Mouse (Mus musculus): ENCODE measurements around the gene Lbhd2. TPM values are rescaled to one million over a fixed set of nuclear protein-coding genes. Genes with fewer than 3 reads are reported as not detected.
A peak's percentile ranks its signal among the peaks of the same experiment; 100 is the strongest.

The Lbhd2 gene
- polyA plus RNA-seq, 1 experiment from 2014 or later: 1.4 TPM

DNA sequence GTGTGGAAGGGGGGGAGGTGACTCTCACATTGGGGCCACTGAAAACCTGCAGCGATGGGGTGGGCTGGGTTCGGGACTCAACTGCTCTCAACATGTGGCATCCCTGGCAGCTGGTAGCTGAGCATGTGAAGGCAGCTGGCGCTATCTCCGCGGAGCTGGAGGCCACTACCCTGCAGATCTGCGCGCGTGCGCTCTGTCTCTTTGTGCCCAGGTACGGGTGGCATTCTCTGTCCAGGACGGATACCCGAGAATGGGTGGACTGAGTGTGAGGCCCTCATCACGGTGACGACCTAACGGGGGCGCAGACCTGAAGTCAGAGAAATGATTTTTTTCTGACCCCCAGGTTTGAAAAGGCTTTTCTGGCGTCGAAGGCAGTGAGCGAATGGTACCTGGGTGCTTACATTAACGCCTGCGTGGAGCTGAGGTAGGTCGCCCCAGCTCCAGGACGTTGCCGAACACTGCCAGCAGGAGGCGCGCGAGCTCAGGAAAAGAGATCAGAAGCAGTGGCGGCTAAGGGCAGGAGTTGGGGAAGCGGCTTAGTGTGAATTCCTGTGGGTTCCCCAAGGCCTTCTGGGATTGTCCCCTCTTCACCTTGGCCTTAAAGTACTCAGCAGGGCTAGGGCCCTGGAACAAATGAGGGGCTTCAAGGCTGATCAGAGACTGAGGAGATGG, 19.3 kb downstream of the Lbhd2 start:
- Histone ChIP-seq H3K9me3 (replicated peaks; ENCODE audit: control insufficient read depth, low read length) (no peaks in the 10 kb centered on the region), H3K36me3 (ENCODE audit: control insufficient read depth, insufficient read depth) (no peaks in the 10 kb centered on the region), H3K4me3 (ENCODE audit: low read length) (no peak overlapping the region), H3K27me3 (ENCODE audit: control insufficient read depth, insufficient read depth, low read length) (peaks cover 63% of the 10 kb centered on the region), H3K4me2 (ENCODE audit: low read depth, low read length) (no peak overlapping the region), H3K9ac (ENCODE audit: low read length) (peak overlapping the region; percentile 28; the same call in 1 of the 2 replicates), H3K27ac (ENCODE audit: low read length) (no peak overlapping the region), H3K4me1 (ENCODE audit: control insufficient read depth, insufficient read depth, low read length) (peaks cover 43% of the 10 kb centered on the region)
- whole genome bisulfite sequencing: 17% methylated on average over 29 of the region's 29 CpGs
- ATAC-seq (replicated peaks; ENCODE audit: extremely low read depth, insufficient read depth, low FRiP score): peak; percentile 42

- 53% methylated on average over 12 of the region's 12 CpGs for WGBS
- no peaks in the 10 kb centered on the region for H3K9me3 ChIP-seq (replicated peaks; ENCODE audit: control insufficient read depth, low read length)
Measured at GRCm38 (mm10) chr12:111427438-111428113, 21.0 kb downstream of the Lbhd2 start.

DNA sequence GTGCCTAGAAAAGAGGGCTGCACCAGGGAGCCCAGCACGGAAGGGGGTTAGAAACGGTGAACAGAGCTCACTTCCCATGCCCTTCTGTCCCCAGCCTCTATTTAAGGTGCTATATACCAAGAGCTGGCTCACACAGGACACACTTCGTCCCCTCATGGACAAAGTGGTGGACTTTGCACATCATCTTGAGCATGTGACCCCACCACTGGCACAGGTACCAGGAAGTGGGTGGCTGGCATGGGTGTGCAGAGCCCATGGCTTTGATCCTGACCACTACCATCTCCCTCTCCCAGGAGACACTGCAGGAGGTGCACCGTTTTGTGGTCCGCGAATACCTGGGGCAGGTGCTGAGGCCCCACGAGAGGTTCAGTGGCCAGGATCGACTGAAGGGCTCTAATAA, 21.8 kb downstream of the Lbhd2 start:
- Histone ChIP-seq H3K27ac (ENCODE audit: low read length) (peak overlapping the region; percentile 44), H3K9me3 (replicated peaks; ENCODE audit: control insufficient read depth, low read length) (no peaks in the 10 kb centered on the region), H3K4me1 (ENCODE audit: control insufficient read depth, insufficient read depth, low read length) (peaks cover 47% of the 10 kb centered on the region), H3K36me3 (ENCODE audit: control insufficient read depth, insufficient read depth) (no peaks in the 10 kb centered on the region), H3K27me3 (ENCODE audit: control insufficient read depth, insufficient read depth, low read length) (peaks cover 58% of the 10 kb centered on the region), H3K4me3 (ENCODE audit: low read length) (peak overlapping the region; percentile 55), H3K9ac (ENCODE audit: low read length) (peak overlapping the region; percentile 73; the same call in 1 of the 2 replicates), H3K4me2 (ENCODE audit: low read depth, low read length) (peak overlapping the region; percentile 91)
- WGBS: 37% methylated on average over 8 of the region's 8 CpGs
- no peak for ATAC-seq (replicated peaks; ENCODE audit: extremely low read depth, insufficient read depth, low FRiP score)

More at GRCm38 (mm10) chr12:111427438-111428113, 21.0 kb downstream of the Lbhd2 start:
- Histone ChIP-seq H3K27me3 (ENCODE audit: control insufficient read depth, insufficient read depth, low read length) (peaks cover 65% of the 10 kb centered on the region), H3K4me2 (ENCODE audit: low read depth, low read length) (no peak overlapping the region), H3K36me3 (ENCODE audit: control insufficient read depth, insufficient read depth) (no peaks in the 10 kb centered on the region), H3K4me1 (ENCODE audit: control insufficient read depth, insufficient read depth, low read length) (peaks cover 46% of the 10 kb centered on the region), H3K4me3 (ENCODE audit: low read length) (no peak overlapping the region), H3K9ac (ENCODE audit: low read length) (no peak overlapping the region), H3K27ac (ENCODE audit: low read length) (no peak overlapping the region)
- no peak for ATAC-seq (replicated peaks; ENCODE audit: extremely low read depth, insufficient read depth, low FRiP score)

DNA sequence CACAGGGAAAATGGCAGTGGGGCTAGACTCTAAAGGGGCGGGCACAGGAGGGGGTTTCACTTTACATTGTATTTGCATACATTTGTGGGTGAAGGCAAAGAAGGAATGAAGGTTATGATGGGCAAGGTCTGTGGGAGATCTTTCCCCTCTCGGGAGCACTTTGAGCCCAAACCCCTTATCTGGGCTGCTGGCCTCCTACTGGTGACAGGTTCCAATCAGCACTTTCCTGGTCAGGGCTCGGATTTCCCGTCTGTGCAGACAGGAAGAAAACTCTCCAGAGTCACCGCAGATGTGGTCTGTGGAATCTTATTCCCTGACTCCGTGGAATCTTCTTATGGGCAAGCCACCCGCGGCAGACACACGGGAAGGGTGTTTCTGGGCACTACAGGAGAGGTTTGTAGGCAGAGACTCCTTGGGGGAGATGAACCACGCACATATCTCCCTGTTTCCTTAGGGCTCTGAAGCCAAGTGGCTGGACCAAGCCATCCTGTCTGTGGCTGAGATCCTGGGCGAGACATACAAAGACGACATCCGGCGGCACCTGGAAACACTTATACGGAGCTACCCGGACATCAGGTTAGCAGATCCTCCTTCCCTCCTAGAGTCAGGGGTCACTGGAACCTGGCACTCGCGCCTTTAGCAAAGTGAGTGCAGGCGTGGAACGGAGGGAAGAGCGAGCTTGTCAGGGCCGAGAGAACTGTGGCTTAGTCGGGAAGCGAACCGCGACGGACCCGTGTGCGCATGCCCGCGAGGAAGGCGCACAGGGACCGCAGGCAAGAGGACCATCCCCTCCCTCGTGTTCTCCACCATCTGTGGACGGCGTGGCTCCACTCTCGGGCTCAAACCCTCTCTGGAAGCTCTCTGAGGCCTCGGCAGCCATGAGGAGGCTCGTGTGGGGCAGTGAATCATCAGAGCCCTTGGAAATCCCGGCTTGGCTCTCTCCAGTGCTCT, 22.6 kb downstream of the Lbhd2 start:
- no peak for ATAC-seq (replicated peaks; ENCODE audit: extremely low read depth, insufficient read depth, low FRiP score)
- H3K9me3 ChIP-seq (replicated peaks; ENCODE audit: control insufficient read depth, low read length): no peaks in the 10 kb centered on the region
- peaks cover 43% of the 10 kb centered on the region for H3K4me1 ChIP-seq (ENCODE audit: control insufficient read depth, insufficient read depth, low read length)
- H3K36me3 ChIP-seq (ENCODE audit: control insufficient read depth, insufficient read depth): no peaks in the 10 kb centered on the region
- peak overlapping the region; percentile 55 for H3K4me3 ChIP-seq (ENCODE audit: low read length)
- peak overlapping the region; percentile 70 for H3K27ac ChIP-seq (ENCODE audit: low read length)
- under 1% methylated on average over 40 of the region's 40 CpGs for WGBS
- peaks cover 49% of the 10 kb centered on the region for H3K27me3 ChIP-seq (ENCODE audit: control insufficient read depth, insufficient read depth, low read length)
- H3K9ac ChIP-seq (ENCODE audit: low read length): peak overlapping the region; percentile 73
- H3K4me2 ChIP-seq (ENCODE audit: low read depth, low read length): peak overlapping the region; percentile 91

- peak overlapping the region; percentile 73 for H3K9ac ChIP-seq (ENCODE audit: low read length)
- peaks cover 47% of the 10 kb centered on the region for H3K4me1 ChIP-seq (ENCODE audit: control insufficient read depth, insufficient read depth, low read length)
- no peaks in the 10 kb centered on the region for H3K9me3 ChIP-seq (replicated peaks; ENCODE audit: control insufficient read depth, low read length)
- peaks cover 40% of the 10 kb centered on the region for H3K27me3 ChIP-seq (ENCODE audit: control insufficient read depth, insufficient read depth, low read length)
- 13% methylated on average over 27 of the region's 27 CpGs for WGBS
- H3K36me3 ChIP-seq (ENCODE audit: control insufficient read depth, insufficient read depth): no peaks in the 10 kb centered on the region
- ATAC-seq (replicated peaks; ENCODE audit: extremely low read depth, insufficient read depth, low FRiP score): no peak; the same call in 1 of the 2 replicates
- peak overlapping the region; percentile 70 for H3K27ac ChIP-seq (ENCODE audit: low read length)
- peak overlapping the region; percentile 55 for H3K4me3 ChIP-seq (ENCODE audit: low read length)
- peak overlapping the region; percentile 91 for H3K4me2 ChIP-seq (ENCODE audit: low read depth, low read length)
Measured at GRCm38 (mm10) chr12:111430049-111430867, 23.6 kb downstream of the Lbhd2 start.

GRCm38 (mm10) chr12:111430868-111431817, 24.5 kb downstream of the Lbhd2 start:
- H3K36me3 ChIP-seq (ENCODE audit: control insufficient read depth, insufficient read depth): no peaks in the 10 kb centered on the region
- H3K27me3 ChIP-seq (ENCODE audit: control insufficient read depth, insufficient read depth, low read length): peaks cover 38% of the 10 kb centered on the region
- H3K4me3 ChIP-seq (ENCODE audit: low read length): no peak overlapping the region
- peak overlapping the region; percentile 38 for H3K27ac ChIP-seq (ENCODE audit: low read length)
- peak overlapping the region; percentile 91; the same call in 1 of the 2 replicates for H3K4me2 ChIP-seq (ENCODE audit: low read depth, low read length)
- ATAC-seq (replicated peaks; ENCODE audit: extremely low read depth, insufficient read depth, low FRiP score): no peak
- H3K9ac ChIP-seq (ENCODE audit: low read length): peak overlapping the region; percentile 9; the same call in 1 of the 2 replicates
- H3K9me3 ChIP-seq (replicated peaks; ENCODE audit: control insufficient read depth, low read length): no peaks in the 10 kb centered on the region
- 41% methylated on average over 14 of the region's 14 CpGs for WGBS
- peaks cover 42% of the 10 kb centered on the region for H3K4me1 ChIP-seq (ENCODE audit: control insufficient read depth, insufficient read depth, low read length)

- peaks cover 45% of the 10 kb centered on the region for H3K4me1 ChIP-seq (ENCODE audit: control insufficient read depth, insufficient read depth, low read length)
- no peak overlapping the region for H3K4me3 ChIP-seq (ENCODE audit: low read length)
- no peak overlapping the region for H3K9ac ChIP-seq (ENCODE audit: low read length)
- H3K27ac ChIP-seq (ENCODE audit: low read length): peak overlapping the region; percentile 74
- H3K27me3 ChIP-seq (ENCODE audit: control insufficient read depth, insufficient read depth, low read length): peaks cover 41% of the 10 kb centered on the region
- H3K36me3 ChIP-seq (ENCODE audit: control insufficient read depth, insufficient read depth): no peaks in the 10 kb centered on the region
- 35% methylated on average over 4 of the region's 4 CpGs for WGBS
- no peak for ATAC-seq (replicated peaks; ENCODE audit: extremely low read depth, insufficient read depth, low FRiP score)
- no peak overlapping the region for H3K4me2 ChIP-seq (ENCODE audit: low read depth, low read length)
- H3K9me3 ChIP-seq (replicated peaks; ENCODE audit: control insufficient read depth, low read length): no peaks in the 10 kb centered on the region
Measured at GRCm38 (mm10) chr12:111432097-111432496, 25.5 kb downstream of the Lbhd2 start.

Measured in heart, embryonic 16.5 days (tissue).